In genomic region chr2:28236447-28236846, GRCm38 (mm10) we compare ENCODE assay signal across 35 mouse cellular contexts. TPM values are rescaled to one million over a fixed set of nuclear protein-coding genes. Genes with fewer than 3 reads are reported as not detected.
"Had no signal": no experiment of that assay in that cellular context is flagged by ENCODE, and none has a peak within 500 bp of the region (broad histone marks: within the 10 kb centered on the region; RNA-seq: fewer than 3 reads in every experiment).

No protein-coding gene starts in this region.

- H3K9ac ChIP-seq: heart, embryonic 12.5 days; heart, embryonic 13.5 days; heart, embryonic 15.5 days; hindbrain, embryonic 12.5 days; hindbrain, embryonic 13.5 days; hindbrain, embryonic 14.5 days; hindbrain, embryonic 15.5 days; intestine, embryonic 15.5 days; kidney, embryonic 15.5 days had no signal

- H3K27me3 ChIP-seq: heart, embryonic 12.5 days; hindbrain, embryonic 12.5 days; hindbrain, embryonic 15.5 days; intestine, embryonic 15.5 days; kidney, embryonic 15.5 days had no signal

- H3K9me3 ChIP-seq: heart, embryonic 13.5 days; heart, embryonic 15.5 days; hindbrain, embryonic 10.5 days; hindbrain, embryonic 12.5 days; hindbrain, embryonic 13.5 days; hindbrain, embryonic 15.5 days; intestine, embryonic 15.5 days; kidney, embryonic 15.5 days had no signal

- H3K4me1 ChIP-seq: hindbrain, embryonic 10.5 days; hindbrain, embryonic 12.5 days; hindbrain, embryonic 15.5 days; intestine, embryonic 15.5 days had no signal

- ATAC-seq: hindbrain, embryonic 16.5 days; hindbrain, postnatal 0 days; inflammation-experienced regulatory T-cells, adult 6 months; intestine, embryonic 15.5 days; intestine, embryonic 16.5 days; intestine, postnatal 0 days had no signal

- H3K4me2 ChIP-seq: heart, embryonic 12.5 days; heart, embryonic 13.5 days; heart, embryonic 15.5 days; hindbrain, embryonic 12.5 days; hindbrain, embryonic 13.5 days; hindbrain, embryonic 14.5 days; hindbrain, embryonic 15.5 days; intestine, embryonic 15.5 days; kidney, embryonic 15.5 days had no signal

- H3K4me3 ChIP-seq: heart, embryonic 12.5 days; heart, embryonic 13.5 days; heart, embryonic 15.5 days; hindbrain, embryonic 10.5 days; hindbrain, embryonic 12.5 days; hindbrain, embryonic 13.5 days; hindbrain, embryonic 15.5 days; intestine, embryonic 15.5 days; kidney, embryonic 15.5 days; layer of hippocampus, adult 2 months; left cerebral cortex, adult 2 months had no signal

- DNase-seq: heart, postnatal 10 days; heart, postnatal 14 days; heart, postnatal 36 days; heart, postnatal 4 days; kidney, adult 11 months; kidney, adult 18-20 months; kidney, adult 2 months; kidney, adult 8-10 months; kidney, adult 9 months; kidney, postnatal 10 days; kidney, postnatal 14 days; kidney, postnatal 25 days; kidney, postnatal 36 days; kidney, postnatal 4 days; layer of hippocampus, adult 9-11 months; layer of hippocampus, postnatal 36 days had no signal

- H3K27ac ChIP-seq: heart, embryonic 13.5 days; heart, embryonic 15.5 days; hindbrain, embryonic 10.5 days; hindbrain, embryonic 12.5 days; hindbrain, embryonic 13.5 days; hindbrain, embryonic 14.5 days; hindbrain, embryonic 15.5 days; hindbrain, postnatal 0 days; intestine, embryonic 15.5 days; kidney, embryonic 15.5 days; kidney, postnatal 0 days; layer of hippocampus, adult 2 months; left cerebral cortex, adult 2 months had no signal

- H3K36me3 ChIP-seq: heart, embryonic 12.5 days; heart, embryonic 13.5 days; heart, embryonic 15.5 days; hindbrain, embryonic 12.5 days; intestine, embryonic 15.5 days; kidney, embryonic 15.5 days had no signal

RNA-seq across cellular contexts. Expression of gene Olfm1, which starts 43.7 kb away (rescaled TPM):
- total RNA-seq: hematopoietic stem cell, adult 5-6 weeks had no signal
